9 mouse cellular contexts compared by ENCODE assay signal in the genomic region with DNA sequence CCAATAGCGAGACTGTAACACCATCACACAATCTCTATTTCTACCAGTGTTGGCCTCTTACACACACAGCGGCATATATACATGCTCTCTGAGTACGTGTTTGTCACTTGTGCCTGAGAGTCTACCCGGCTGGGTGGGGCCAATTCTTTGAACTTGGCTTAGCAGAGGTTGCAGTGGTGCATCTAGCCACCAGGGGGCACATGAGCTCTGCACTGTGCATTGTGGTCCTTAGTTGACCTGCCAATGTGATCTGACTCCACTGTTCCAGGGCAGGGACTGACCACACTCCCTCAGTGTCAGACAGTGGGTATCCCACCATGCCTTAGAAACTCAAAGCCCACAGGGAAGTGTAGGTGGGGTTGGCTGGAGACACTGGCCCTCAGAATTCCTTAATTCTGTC. TPM values are rescaled to one million over a fixed set of nuclear protein-coding genes. Genes with fewer than 3 reads are reported as not detected.
DNase-seq lines count a peak whose midpoint lies in the region; ATAC-seq and TF ChIP-seq lines count a peak whose summit lies in the region.
"Had no signal": no experiment of that assay in that cellular context is flagged by ENCODE, and none has a peak within 500 bp of the region (broad histone marks: within the 10 kb centered on the region; RNA-seq: fewer than 3 reads in every experiment).

No protein-coding gene starts in this region.

- 36% methylated on average over 4 of the region's 4 CpGs for WGBS in liver, embryonic 11.5 days

- H3K9ac ChIP-seq in liver, embryonic 11.5 days (ENCODE audit: low read depth, low read length), result no peak overlapping the region

- peak; percentile 30 for ATAC-seq in liver, embryonic 11.5 days (replicated peaks; ENCODE audit: low FRiP score)

- no peak for DNase-seq in left cerebral cortex, adult 2 months (ENCODE audit: extremely low spot score in 1 of 2, low spot score in 2 of 2)
- DNase-seq in left cerebral cortex, adult 9 months (ENCODE audit: low spot score in 2 of 2), result no peak
- peak; percentile 67 for DNase-seq in T-cell, adult 2 months (ENCODE audit: low spot score)
- peak; percentile 34 for DNase-seq in gastrocnemius, postnatal 14 days
- no peak for DNase-seq in liver, embryonic 11.5 days (ENCODE audit: low spot score)
- peak; percentile 73 for DNase-seq in retina, embryonic 14.5 days (ENCODE audit: low spot score)
- no peak for DNase-seq in left cerebral cortex, adult 11 months (ENCODE audit: low spot score)
- no peak for DNase-seq in urinary bladder, adult 2 months (ENCODE audit: low spot score)

- TF ChIP-seq CTCF in left cerebral cortex, adult 2 months (IDR thresholded peaks at IDR 0.05), result peak; percentile 53

- H3K4me3 ChIP-seq in left cerebral cortex, adult 2 months, result no peak overlapping the region
- H3K4me3 ChIP-seq in liver, embryonic 11.5 days (ENCODE audit: low read depth, low read length), result no peak overlapping the region
- H3K4me3 ChIP-seq: erythroblast, embryonic 14.5 days had no signal

- H3K27ac ChIP-seq in left cerebral cortex, adult 2 months, result no peak overlapping the region
- H3K27ac ChIP-seq in liver, embryonic 11.5 days (ENCODE audit: low read depth, low read length), result no peak overlapping the region

- H3K9me3 ChIP-seq in liver, embryonic 11.5 days (ENCODE audit: control insufficient read depth, low read length), result no peaks in the 10 kb centered on the region

- intact Hi-C loops in left cerebral cortex, adult 2 months (cut with DNase I), result loop anchor here (5.0 to 10.0 kb wide), 5 partner anchors 185 to 637 kb away; no protein-coding TSS in a partner anchor
- intact Hi-C loops in gastrocnemius, postnatal 14 days (cut with DNase I; ENCODE audit: low total_unique reads), result no loop called here

- no peak overlapping the region for H3K4me2 ChIP-seq in liver, embryonic 11.5 days

- no peaks in the 10 kb centered on the region for H3K36me3 ChIP-seq in liver, embryonic 11.5 days (ENCODE audit: control insufficient read depth, insufficient read depth, low read length)

- no peaks in the 10 kb centered on the region; the same call in 1 of the 2 replicates for H3K4me1 ChIP-seq in liver, embryonic 11.5 days (replicated peaks; ENCODE audit: control insufficient read depth, insufficient read depth, low read length)

- H3K27me3 ChIP-seq in liver, embryonic 11.5 days (replicated peaks; ENCODE audit: control insufficient read depth, insufficient read depth, low read length), result no peaks in the 10 kb centered on the region

RNA-seq across cellular contexts. Expression of gene Tmem121, which starts 34.1 kb away (rescaled TPM):
- total RNA-seq in left cerebral cortex, adult 2 months (2021), result 10 to 100 TPM; 27.8 to 28.6 TPM
- total RNA-seq in gastrocnemius, postnatal 14 days (2021), result under 1 TPM; 0.33 to 0.47 TPM
- 1.1 and 2.0 TPM in 2 replicates for polyA plus RNA-seq in liver, embryonic 11.5 days (2014; fragmentation: Nextera tagmentation; extraction: Ambion mirVana)
- polyA plus RNA-seq in urinary bladder, adult 2 months (2012; rRNA removed), result 0.69 and 0.98 TPM in 2 replicates
- polyA plus RNA-seq: erythroblast, embryonic 14.5 days had no signal

Comparison
In these comparisons a context has a peak if more than half of its experiments do, and no peak if none do; other contexts are left out.
1. DNase-seq: peak in T-cell, adult 2 months (single experiment), gastrocnemius, postnatal 14 days (single experiment) and retina, embryonic 14.5 days (single experiment); none in left cerebral cortex, adult 2 months (0 of 2), left cerebral cortex, adult 9 months (0 of 2), liver, embryonic 11.5 days (single experiment), left cerebral cortex, adult 11 months (single experiment) and urinary bladder, adult 2 months (single experiment).
2. RNA of gene Tmem121, which starts 34.1 kb away (total RNA-seq): 27.8 to 28.6 TPM in left cerebral cortex, adult 2 months; 0.33 to 0.47 TPM in gastrocnemius, postnatal 14 days; every median in the first group is over 10 times any median in the second.